Mouse (Mus musculus) naive thymus-derived CD4-positive, alpha-beta T cell, adult 5 months (primary cell): ENCODE measurements around the gene Ankle1. TPM values are rescaled to one million over a fixed set of nuclear protein-coding genes. Genes with fewer than 3 reads are reported as not detected.

Experiments used
- polyA plus RNA-seq: library from polyadenylated mRNA; unstranded; fragments of 100-300 nt; shearing (Covaris generic); gene quantifications from one replicate; pipeline ENCODE4 v1.2.1, GENCODE M21; 2017

The Ankle1 gene
- 0.21 TPM for polyA plus RNA-seq

DNA sequence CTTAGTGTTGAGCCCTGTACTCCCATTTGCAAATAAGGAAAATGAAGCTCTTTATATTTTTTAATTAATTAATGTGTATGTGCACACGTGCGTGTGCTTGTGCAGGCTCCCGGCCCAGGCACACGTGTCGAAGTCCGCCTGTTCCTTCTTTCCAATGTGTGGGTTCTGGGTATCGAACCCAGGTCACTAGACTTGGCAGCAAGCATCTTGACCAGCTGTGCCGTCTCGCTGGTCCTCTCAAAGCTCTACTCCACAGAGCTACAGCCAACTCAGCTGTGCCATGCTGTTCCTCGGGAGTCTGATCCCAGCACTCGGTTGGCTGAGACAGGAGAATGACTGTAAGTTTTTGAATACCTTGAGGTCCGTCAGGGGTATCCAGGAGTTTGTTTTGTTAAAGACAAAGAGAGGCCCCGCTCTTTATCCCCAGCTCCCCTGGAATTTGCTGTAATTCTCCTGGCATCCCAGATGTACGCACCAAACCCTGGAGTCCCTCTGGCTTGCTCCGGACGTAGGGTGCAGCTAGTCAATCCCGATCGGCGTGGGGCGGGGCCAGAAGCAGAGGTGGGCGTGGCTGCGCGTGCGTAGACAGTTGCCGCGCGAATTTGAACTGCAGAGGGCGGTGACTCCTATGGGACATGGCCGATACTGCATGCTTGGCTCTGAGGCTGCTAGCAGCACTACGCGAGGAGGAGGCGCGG is at the start of gene Ankle1:
TSS of gene Ankle1 (plus strand) at position 610 of the 698 bp plus-strand sequence.

DNA sequence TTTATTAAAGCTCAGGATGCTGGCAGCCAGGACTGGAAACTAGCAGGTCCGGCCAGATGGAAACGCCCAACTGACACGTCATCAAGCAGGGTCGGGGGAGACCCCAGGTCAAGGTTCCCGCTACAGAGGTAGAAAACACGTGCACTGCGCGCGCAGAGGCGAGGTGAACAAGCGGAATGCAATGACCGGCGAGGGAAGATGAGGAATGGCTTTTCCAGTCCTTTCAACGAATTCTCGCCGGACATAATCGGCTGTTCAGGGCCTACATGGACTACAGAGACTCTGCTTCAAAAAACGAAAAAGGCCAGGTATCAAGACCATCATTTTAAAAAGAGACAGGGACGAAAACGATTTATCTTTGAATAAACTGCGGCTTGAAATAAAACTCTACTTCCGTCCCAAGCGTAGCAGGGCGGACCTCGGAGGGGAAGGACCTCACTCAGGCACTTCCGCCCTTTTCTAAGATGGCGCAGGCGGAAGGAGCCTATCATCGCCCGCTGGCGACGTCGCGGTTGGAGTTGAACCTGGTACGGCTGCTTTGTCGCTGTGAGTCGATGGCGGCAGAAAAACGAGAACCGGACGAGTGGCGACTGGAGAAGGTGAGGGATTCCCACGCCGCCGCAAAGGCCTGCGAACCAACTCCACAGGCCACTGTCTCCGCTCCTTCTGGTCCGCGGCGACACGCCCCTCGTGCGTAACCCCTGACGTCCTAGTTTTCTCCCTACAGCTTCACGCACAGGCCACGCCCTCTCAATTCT is 38.9 kb upstream of the Ankle1 start, which contains the start of gene Use1:
TSS of gene Use1 (plus strand) at position 78 of the 758 bp plus-strand sequence.

DNA sequence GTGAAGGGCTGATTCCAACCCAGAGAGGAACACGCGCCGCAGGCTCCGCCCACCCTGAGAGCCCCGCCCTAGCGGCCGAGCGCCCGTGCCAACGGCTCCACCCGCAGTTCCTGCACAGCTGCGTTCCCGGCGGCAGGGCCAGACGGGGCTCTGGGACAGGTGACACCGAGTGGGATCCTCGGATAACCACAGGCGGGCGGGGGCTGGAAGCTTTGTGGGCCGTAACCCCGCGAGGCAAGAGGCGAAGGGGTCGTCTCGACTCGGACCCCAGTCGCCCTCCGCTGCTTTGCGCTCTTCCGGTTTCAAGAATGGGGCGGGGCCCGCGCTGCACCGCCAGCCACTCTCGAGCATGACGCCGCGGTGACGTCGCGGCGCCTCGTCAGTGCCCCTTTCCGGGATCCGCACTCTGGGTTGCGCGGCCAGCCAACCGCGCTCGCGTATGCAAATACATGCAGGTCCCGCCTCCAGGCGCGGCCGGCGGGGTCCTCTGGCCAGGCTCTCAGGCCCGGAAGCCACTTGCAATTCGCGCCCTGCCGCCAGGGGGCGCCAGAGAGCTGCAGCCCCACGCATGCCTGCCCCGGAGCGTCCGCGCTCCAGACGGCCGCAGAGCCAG is 34.5 kb upstream of the Ankle1 start, which contains the start of gene Ocel1:
TSS of gene Ocel1 (plus strand) at position 63 of the 613 bp plus-strand sequence.

DNA sequence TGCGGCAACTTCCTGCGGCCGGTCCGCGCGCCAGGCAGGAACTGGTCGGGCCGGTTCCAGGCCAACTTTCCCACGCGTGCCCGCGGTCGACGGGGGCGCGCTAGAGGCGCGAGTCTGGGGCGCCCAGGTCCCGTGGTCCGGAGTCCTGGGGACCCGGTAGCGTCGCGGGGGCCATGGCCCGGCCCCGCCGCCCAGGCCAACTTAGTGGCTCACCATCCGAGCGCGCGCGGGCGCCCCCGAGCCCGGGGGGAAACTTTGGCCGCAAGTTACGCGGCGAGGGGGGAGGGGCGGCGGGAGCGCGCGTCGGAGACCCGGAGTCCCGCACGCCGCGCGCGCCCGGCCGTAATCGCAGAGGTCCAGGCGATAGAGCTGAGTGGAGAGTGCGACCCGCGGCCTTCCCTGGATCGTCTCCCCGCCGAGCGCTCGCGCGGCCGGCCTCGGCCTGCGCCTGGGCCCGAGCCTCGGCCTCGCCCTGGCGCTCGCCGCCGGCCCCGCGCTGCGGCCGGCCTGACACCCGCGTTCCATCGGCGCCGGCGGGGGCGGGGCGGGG is 24.3 kb upstream of the Ankle1 start, which contains the start of gene Nr2f6:
TSS of gene Nr2f6 (minus strand) at position 540 of the 550 bp plus-strand sequence.

DNA sequence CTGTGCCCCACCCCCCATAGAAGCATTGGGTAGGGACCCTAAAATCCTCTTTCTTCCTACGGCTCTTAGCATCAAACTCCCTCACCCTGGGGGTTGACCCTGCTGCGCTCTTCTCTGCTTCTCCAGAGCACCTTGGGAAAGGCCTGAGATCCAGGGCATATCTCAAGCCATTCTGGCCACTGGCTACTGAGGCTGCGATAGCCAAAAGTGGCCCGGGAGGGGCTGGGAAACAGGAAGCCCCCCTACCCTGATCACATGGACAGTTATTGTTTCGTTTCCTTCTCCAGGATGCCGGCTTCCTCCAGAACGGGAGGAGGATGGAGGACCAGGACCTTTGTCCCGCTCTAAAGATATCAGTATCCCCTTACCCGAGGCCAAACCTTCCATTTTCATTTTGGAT is 10.2 kb upstream of the Ankle1 start, which contains the start of gene Ushbp1:
TSS of gene Ushbp1 (minus strand) at position 174 of the 400 bp plus-strand sequence.

DNA sequence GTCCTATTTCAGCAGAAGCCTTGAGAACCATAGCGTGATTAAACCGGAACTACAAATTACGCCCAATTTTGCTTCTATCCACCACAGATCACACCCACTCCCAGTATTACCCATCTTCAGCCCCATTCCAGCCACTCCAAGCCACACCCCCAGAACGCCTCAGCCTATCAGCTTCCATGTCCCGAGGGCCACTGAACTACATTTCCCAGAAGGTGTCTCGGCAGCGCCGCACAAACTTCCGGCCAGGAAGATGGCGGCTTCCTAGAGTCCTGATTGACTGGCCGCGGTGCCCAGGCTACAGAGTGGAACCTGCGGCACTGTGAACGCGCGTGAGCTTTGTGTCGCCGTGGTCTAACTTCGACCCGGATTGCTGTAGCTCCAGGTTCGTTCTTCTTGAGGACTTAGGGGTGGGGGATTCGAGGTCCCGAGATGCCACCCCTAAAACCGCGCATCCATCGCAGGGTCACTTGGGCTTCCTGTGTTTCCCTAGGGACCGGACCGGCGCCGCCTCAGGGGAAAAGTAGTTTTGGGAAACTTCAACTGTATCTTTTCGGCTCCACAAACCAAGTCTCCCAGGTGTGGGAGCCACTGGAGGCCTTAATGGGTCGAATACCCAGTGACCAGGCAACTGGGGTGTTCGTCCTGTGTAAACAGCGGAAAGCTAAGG is 9.0 kb upstream of the Ankle1 start, which contains the start of gene Babam1:
TSS of gene Babam1 (plus strand) at position 223 of the 667 bp plus-strand sequence.

Other genes with a start within 250 kb of the Ankle1 start
- gene Myo9b, start 133.3 kb upstream of the Ankle1 start, polyA plus RNA-seq = 69.4 TPM
- 23.8 TPM for gene Haus8, start 133.1 kb upstream of the Ankle1 start, polyA plus RNA-seq
- 230 TPM for gene Use1, start 39.2 kb upstream of the Ankle1 start, polyA plus RNA-seq
- gene Ocel1, start 34.7 kb upstream of the Ankle1 start, polyA plus RNA-seq = 22.9 TPM
- 2.9 TPM for gene Nr2f6, start 24.1 kb upstream of the Ankle1 start, polyA plus RNA-seq
- 0.24 TPM for gene Ushbp1, start 10.2 kb upstream of the Ankle1 start, polyA plus RNA-seq
- gene Babam1, start 9.1 kb upstream of the Ankle1 start, polyA plus RNA-seq = 70.3 TPM
- 93.0 TPM for gene Abhd8, start 57.6 kb downstream of the Ankle1 start, polyA plus RNA-seq
- 41.6 TPM for gene Mrpl34, start 58.9 kb downstream of the Ankle1 start, polyA plus RNA-seq
- 153 TPM for gene Dda1, start 63.2 kb downstream of the Ankle1 start, polyA plus RNA-seq
- gene Ano8, start 80.0 kb downstream of the Ankle1 start, polyA plus RNA-seq = 14.2 TPM
- 5.4 TPM for gene Gtpbp3, start 82.1 kb downstream of the Ankle1 start, polyA plus RNA-seq
- not detected for gene Plvap, start 105.7 kb downstream of the Ankle1 start, polyA plus RNA-seq
- not detected for gene Ccdc194, start 119.7 kb downstream of the Ankle1 start, polyA plus RNA-seq
- 71.8 TPM for gene Bst2, start 131.4 kb downstream of the Ankle1 start, polyA plus RNA-seq
- gene Mvb12a, start 136.9 kb downstream of the Ankle1 start, polyA plus RNA-seq = 44.2 TPM
- 1.5 TPM for gene Tmem221, start 152.9 kb downstream of the Ankle1 start, polyA plus RNA-seq
- gene Nxnl1, start 160.6 kb downstream of the Ankle1 start, polyA plus RNA-seq = 0.25 TPM
- 8.1 TPM for gene Slc27a1, start 162.9 kb downstream of the Ankle1 start, polyA plus RNA-seq
- 79.0 TPM for gene Pgls, start 186.2 kb downstream of the Ankle1 start, polyA plus RNA-seq
- 2.7 TPM for gene Fam129c, start 191.6 kb downstream of the Ankle1 start, polyA plus RNA-seq
- gene Colgalt1, start 205.0 kb downstream of the Ankle1 start, polyA plus RNA-seq = 49.3 TPM